Mouse (Mus musculus) thymus, adult 18-20 months (tissue): ENCODE data around the gene Cntnap1.
A peak's percentile ranks its signal among the peaks of the same experiment; 100 is the strongest.
"Not testable (repeated sequence)": the region's sequence is repeated elsewhere in the genome, so short reads cannot be mapped to it uniquely, and the experiment has no call there.

Experiments
- DNase-seq, 2 experiments: peaks; one replicate each; pipeline ENCODE4 v3.0.0; 2022; ENCODE audit warnings: mixed read lengths in 2 of 2

Cntnap1 gene

DNA sequence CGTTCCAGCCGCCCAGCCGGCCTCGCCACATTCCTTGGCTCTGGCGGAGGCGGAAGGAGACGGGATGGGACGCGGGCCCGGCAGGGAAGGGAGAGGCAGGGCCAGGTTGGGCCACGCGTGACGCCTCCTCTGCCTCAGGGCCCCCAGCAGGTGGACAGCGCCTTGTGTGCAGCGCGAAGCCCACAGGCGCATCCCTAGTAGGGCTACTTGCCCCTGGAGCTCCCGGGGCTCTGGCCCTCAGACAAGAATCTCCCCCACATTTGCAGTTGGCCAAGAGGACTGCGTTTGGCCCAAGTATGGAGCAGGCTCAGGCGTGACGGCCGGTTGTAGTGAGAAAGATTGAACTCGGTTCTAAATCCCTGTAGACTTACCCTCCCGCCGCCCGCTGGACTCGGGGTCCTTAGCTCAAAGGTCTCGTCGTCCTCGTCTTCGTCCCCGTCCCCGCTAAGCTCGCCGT, at the start of gene Cntnap1:
Gene Cntnap1, plus strand, starts transcription at position 170 of the 457 bp plus-strand sequence.
- DNase-seq = no peak

DNA sequence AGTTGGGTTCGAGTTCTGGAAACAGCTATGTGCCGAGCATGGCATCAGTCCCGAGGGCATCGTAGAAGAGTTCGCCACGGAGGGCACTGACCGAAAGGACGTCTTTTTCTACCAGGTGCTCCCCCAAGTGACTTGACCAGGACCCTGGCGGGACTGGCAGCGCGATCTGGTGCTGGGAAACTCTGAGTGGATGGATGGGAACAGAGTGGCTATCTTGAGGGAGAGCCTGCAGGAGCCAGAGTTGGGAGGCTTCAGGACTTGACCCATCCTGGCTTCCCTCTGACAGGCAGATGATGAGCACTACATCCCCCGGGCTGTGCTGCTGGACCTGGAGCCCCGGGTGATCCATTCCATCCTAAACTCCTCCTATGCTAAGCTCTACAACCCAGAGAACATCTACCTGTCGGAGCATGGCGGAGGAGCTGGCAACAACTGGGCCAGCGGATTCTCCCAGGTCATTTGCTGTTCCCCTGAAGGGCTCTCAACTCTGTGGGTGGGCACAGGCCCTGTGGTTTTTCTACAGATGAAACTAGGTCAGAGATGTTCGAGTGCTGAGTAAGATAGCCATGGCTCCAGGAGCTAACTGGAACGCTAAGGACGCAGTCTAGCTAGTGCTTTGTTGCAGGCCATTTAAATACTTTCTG, 49.7 kb upstream of the Cntnap1 start:
- DNase-seq = no peak

DNA sequence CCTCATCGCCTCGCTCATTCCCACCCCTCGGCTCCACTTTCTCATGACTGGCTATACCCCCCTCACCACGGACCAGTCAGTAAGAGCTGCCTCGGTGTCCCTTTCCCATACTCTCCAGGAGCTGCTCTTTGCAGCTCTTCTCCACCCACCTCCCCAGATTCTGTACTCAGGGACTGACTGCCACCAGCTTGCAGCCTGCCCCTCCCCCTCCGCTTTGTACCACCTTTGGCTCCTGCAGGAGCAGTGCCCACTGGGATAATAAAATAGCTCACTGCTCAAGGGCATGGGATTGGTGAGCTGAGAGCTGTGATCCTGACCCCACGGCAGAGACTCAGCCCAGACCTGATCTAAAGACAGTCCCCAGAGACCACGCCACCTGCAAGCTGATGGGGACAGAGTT, 45.8 kb upstream of the Cntnap1 start:
- DNase-seq = not testable (repeated sequence)

DNA sequence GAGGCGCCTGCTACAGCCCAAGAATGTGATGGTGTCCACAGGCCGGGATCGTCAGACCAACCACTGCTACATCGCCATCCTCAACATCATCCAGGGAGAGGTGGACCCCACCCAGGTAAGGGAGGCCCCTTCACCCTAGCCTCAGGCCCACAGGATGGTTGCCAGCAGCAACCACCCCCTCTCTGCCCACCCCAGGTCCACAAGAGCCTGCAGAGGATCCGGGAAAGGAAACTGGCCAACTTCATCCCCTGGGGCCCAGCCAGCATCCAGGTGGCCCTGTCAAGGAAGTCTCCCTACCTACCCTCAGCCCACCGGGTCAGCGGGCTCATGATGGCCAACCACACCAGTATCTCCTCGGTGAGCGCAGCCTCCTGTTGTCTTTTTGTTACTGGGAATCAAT, 45.3 kb upstream of the Cntnap1 start:
- not testable (repeated sequence) for DNase-seq

DNA sequence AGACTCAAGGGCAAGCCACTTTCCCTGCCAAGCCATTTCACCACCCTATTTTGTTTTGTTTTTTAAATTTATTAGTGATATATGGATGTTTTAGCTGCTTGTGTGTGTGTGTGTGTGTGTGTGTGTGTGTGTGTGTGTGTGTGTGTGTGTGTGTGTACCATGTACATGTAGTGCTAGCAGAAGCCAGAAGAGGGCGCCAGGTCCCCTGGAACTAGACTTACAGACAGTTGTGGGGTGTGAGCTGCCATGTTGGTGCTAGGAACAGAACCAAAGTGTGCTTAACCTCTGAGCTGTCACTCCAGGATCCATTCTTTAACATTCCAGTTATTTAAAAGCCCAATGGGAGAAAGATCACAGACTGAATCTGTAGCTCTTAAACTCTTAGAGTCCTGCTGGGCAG, 43.2 kb upstream of the Cntnap1 start:
- no peak for DNase-seq

DNA sequence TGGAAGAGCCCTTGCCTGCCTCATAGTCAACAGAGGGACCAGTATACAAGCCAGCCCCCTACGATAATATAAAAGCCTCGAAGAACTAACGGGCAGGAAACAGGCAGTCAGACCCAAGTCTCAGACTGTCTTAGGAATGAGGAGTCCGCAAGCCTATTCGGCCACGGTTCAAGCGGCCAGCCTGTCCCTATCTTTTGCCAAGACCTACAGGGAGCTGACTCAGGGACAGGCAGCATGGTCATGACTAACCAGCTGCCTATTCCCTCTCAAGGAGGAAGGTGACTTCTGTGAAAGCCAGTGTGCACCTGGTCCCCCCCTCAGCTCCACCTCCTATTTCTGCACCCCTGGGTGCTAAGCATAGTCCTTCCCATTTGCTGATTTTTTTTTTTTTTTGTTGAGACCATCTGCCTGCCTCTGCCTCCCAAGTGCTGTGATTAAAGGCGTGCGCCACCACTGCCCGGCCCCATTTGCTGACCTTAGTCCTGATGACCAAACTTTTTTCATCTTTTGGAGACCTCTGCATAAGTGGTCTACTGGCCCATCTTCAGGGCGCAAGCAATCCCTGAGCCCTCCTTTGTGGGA, 41.2 kb upstream of the Cntnap1 start:
- no peak for DNase-seq

DNA sequence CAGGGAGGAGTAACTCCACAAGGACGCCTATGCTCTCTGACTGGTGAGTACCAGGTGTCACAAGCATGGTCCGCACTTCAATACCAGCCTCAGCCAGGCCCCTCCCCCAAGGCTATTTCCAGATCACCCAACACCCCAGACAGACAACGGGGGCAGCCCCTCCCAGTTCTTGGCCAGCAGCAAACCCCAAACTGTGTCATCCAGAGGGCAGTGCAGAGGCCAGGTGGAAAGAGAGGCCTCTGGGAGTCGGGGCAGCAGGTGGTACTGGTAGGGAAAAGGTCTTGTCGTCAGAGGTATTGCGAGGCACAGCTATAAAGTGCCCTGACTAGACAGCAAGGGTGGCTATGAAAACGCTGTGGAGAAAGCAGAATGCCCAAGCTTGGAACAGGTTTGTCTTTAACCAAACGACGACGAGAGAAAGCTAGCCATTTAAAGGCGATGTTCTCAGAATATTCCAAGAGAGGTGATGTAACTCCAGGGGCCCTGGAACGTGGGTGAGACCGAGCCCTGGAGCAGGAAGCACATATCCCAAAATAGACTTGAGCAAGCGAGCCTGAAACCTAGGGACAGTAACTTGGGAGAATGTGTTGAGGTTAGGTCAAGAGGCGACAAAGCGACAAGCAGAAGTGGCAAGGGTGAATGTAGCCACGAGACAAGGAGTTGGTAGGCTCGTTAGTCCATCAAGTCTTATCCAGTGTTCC, 40.1 kb upstream of the Cntnap1 start:
- no peak for DNase-seq

DNA sequence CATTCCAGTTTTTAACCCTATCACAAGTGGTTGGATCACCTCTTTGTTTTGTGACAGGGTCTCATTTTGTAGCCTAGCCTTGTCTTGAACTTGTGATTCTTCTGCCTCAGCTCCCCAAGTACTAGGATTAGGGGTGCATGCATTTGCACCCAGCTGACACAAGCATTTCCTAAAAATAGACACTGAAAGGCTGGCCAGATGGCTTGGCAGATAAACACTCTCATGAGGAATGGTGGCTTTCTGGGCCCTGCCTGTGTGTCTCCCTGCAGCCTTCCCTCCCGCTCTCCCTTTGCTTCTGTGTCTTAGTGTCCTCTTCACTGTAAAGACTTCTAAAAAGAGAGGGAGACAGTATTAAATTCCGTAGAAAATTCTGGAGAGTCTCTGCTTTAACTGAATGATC, 39.1 kb upstream of the Cntnap1 start:
- DNase-seq = no peak

DNA sequence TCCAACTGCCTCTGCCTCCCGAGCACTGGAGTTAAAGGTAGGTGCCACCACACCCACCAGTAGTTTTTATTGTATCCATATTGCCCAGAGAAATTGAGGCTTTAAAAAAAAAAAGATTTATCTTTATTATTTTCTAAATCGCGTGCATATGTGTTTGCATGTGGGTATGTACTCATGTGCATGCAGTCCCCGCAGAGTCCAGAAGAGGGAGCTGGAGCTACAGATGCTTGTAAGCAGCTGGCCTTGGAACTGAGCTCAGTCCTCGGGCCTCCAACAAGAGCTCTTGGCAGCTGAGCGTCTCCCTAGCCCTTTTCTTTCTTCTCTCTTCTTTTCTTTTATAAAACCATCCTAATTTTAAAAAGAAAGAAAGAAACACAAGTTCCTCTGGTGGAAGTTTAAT, 38.6 kb upstream of the Cntnap1 start:
- DNase-seq = no peak

DNA sequence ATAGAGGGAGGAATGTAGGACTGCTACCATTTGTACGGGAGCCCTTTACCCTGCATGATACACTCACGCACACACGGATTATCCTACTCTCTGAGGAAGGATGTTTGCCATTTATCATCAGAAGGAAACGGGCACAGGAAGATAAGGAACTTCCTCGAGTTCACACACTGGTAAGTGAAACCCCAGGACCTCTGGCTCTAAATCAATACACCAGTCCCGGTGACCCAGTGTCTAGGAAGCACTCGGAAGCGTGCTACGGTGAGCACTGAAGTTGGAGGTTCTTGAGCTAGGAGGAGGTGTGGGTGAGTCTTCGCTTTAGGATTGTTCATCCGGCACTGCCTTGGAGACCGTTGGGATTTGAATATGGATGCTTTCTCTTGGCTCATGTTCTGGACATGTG, 37.3 kb upstream of the Cntnap1 start:
- DNase-seq = no peak

DNA sequence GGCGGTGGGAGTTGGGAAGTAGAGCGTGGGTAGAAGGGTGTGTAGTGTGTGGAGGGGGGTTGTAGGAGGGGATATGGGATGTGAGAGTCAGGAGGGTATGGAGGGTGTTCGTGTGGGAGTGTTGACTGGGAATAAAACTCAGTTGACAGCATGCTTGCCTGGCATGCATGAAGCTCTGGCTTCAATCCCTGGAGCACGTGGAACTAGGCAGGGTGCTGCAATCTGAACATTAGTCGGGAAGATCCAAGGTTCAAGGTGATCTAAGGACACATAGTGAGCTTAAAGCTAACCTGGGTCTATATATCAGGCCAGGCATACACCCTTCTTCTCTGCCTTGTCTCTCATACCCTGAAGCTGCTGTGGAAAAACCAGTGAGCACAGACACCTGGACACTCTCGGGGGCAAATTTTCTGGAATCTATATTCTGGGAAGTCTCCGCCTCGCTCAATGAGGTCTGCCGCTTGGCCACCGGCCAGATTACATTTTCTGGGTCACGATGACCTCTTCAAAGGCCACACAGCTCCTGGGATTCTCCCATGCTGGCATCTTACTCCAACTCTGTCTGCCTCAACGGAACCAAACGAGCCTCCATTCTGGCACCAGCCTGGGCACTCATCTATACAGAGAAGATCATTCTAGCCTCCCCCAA, 36.0 kb upstream of the Cntnap1 start:
- DNase-seq = no peak

DNA sequence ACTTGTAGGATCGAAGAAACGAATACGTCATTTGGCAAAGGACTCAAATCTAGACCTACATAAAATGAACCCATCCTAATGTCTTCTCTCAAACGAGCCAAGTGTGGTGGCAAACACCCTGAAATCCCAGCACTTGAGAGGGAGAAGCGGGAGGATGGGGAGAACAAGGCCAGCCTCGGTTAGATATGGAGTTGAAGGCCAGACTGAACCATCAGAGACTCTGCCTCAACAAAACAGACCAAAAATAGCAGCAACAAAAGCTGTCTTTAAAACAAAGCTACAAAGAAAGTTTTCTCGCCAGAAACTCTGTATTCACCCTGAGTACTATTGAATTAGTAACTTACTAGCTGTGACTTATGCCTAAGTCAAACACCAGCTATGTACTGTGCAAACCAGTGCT, 33.3 kb upstream of the Cntnap1 start:
- no peak for DNase-seq

DNA sequence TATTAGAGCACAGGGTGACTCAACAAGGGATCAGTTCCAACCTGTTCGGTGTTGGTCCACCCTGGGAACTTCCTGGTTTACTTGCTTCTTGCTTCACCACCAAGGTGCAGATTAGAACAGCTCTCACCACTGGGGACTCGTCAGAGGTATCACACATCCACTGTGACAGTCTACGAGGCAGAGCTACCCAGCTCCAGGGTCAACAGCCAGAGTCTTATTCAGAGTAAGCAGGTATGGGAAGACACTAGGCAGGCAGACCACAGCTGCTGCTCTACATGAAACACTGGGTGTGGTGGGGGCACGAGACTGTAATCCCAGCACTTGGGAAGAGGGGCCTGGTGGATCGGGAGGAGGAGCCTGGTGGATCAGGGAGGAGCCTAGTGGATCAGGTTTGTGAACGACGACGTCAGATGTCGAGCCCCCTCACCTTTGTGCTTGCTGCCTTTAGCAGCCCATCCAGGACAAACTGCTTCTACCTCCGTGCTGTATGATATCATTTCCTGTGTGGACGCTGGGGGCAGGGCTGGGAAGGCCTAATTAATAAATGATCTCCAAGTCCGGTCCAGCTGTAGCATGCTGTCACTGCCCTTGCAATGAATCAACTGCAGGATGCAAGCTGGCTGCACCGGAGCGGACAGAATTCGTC, 31.7 kb upstream of the Cntnap1 start:
- no peak for DNase-seq

DNA sequence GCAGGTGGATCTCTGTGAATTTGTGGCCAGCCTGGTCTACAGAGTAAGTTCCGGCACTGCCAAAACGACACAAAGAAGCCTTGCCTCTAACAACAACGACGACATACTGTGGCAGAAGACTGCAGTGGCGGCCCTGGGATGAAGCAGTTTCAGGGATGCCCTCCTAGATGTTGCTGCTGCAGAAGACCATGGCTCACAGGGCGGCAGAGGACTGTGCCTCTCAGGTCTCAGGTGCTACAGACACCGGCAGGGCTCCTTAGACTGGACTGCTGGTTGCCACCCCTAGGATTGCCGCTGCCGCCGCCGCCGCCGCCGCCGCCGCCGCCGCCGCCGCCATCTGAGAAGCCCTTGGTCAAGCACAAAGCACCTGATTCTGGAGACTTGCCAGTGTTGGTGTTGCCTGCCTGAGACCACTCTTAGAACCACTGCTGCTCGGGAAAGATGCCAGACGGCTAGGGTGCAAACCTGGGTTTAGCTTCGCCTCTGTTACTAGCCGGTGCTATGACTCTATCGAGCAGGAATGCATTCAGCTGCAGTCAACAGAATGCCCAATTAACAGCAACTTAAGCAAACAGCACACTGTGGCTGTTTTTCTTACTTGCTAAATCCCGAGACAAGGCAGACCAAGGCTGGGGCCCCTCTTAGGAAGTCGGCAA, 30.0 kb upstream of the Cntnap1 start:
- DNase-seq = no peak

DNA sequence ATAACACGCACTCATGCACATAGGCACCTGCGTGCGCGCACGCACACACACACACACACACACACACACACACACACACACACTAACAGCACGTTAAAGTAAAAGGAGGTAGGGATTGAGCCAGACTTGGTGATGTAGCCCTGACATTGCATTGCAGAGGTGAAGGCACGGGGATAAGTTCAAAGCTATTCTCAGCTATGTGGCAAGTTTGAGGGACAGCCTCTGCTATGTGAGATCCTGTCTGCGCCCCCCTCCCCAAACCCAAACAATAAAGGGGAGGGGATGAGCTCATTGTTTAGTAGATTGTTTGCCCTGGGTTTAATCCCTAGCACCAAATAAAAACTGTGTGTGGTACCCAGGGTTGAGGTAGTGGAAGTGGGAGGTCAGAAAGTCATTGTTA, 29.2 kb upstream of the Cntnap1 start:
- DNase-seq = no peak

DNA sequence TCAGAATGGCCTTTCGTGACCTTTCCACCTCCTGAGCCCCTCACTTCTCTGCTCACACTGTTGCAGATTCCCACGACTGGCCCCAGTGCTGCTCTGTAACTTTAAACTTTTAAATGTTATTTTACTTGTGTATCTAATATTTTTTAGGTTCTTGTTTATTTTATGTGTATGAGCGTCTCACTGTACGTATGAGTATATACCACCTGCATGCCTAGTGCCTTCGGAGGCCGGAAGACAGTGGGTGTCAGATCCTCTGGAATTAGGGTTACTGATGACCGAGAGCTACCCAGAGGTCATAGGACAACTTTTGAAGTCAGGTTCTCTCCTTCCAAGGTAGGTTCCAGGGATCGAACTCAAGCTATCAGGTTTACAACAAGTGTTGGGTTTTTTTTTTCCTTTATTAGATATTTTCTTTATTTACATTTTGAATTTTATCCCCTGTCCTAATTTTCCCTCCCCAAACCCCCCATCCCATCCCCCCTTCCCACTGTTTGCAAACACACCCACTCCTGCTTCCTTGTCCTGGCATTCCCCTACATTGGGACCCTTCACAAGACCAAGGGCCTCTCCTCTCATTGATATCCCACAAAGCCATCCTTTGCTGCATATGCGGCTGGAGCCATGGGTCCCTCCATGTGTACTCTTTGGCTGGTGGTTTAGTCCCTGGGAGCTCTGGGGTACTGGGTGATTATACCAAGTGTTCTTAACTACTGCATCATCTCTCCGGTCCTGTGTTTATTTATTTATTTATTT, 27.9 kb upstream of the Cntnap1 start:
- DNase-seq = no peak

DNA sequence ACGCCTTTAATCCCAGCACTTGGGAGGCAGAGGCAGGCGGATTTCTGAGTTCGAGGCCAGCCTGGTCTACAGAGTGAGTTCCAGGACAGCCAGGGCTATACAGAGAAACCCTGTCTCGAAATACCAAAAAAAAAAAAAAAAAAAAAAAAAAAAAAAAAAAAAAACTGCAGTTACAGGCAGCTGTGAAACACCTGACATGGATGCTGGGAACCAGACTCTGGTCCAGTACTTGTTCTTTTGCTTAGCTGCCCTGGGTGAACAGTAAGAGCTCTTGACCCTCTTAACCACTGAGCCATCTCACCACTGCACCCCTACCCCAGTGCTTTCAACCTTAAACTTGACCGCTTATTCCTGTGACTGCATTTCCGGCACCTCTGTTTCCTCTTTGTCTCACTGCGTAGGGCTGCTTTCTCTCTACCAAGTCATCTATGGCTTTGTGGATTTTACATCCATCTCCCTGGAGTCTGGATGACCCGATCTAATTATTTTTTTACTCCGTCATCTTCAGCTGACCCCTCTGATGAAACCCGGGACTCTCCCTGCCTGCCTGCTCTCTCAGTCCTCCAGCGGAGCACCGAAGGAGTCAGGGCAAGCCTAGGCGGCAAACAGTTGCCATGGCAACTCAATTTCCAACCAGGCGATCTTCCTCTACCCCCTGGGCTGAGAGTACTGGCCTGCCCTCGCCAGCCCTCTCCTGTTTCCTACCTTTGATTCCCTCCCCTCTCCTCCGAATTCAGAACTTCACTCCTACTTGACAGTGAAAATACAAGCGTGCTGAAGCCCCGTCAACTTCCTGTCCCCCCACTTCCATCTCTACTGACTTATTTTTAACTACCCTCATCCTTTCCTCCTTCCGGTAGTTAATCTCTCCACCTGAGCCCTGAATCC, 26.7 kb upstream of the Cntnap1 start:
- peak; percentile 30 to 61 for DNase-seq

DNA sequence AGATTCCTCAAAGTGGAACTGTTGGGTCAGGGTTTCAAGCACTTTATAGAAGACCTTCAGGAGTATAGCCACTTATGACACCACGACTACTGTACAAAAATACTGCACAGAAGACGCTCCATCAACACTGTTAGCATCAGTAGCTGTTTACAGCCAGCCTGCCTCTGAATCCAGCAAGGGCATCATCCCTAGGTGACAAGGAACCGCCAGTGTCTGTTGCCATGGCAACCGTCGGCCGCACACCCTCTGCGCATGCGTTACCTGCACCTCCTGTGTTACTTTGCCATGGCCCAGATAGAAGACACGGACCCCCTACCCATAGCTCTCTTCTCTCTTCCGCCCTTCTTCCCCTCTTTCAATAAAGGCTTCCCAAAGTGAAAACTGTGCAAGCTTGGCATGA, 23.9 kb upstream of the Cntnap1 start:
- no peak for DNase-seq

DNA sequence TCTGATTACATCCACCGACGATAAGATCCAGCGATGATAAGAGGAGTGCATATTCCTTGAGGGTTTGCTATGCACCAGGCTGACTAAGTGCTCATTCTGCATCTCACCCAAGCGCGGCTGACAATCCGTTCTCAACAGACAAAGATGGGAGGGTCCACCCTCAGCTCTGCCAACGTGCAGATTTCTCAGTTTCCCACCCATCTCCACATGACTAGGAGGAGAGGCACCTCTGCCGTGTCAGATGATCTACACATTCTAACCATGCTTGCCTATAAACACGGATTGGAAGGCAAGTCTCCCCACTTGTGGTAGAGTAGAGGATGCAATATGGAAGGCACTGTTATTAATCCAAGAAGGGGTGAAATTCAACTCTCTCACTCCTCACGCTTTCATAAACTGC, 21.6 kb upstream of the Cntnap1 start:
- no peak for DNase-seq

DNA sequence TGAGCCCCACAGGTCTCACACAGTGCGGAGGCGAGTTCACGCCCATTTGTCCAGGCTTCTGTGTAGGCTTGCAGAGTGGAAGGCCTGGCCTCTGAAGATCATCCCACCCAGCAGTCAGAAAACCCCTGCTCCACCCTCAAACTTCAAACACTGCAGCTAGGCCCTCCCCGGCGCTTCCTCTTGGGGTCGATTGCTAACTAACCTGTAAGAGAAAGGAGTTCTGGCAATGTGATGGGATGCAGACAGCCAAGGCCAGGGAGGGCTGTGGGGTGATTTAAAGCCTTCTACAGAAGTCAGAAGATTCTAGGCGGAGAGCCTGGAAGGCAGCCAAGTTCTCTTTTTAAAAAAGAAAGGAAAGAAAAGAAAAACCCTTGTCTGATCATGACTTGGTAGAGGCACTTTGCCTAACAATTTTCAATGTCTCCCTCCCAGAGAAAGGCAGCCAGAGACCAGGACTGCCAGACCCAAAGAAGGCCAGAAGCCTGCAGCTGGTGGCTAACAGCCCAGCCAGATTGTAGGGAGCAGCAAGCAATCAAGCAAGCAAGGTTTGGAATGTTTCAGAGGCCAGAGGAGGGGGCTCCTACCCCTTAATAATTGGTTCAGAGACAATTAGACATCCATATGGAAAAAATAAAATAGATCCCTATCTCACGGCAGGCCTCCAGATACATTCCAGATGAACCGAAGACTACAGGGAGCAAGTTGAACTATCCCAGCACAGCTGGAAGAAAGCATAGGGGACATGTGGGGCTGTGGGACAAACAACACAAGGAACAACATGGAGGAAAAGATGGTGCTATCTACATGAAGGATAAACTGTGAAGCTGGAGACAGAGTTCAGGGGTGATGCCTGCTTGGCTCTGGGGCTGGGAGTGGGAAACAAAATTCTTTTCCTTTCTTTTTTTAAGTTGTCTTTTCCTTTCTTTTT, 20.9 kb upstream of the Cntnap1 start:
- no peak for DNase-seq
